Mouse (Mus musculus) intestine, embryonic 15.5 days (tissue): Measurements from ENCODE around the gene Adam12. TPM values are rescaled to one million over a fixed set of nuclear protein-coding genes. Genes with fewer than 3 reads are reported as not detected.

Experiments
- ATAC-seq: fragments of 200-750 bp; cut with Nextera tagmentation; 2 replicates; pipeline ENCODE4 v1.8.0; 2017; ENCODE audit warnings: moderate TSS enrichment, moderate library complexity
- H3K27ac ChIP-seq: fragments of 300-500 bp; sonication (generic); 2 replicates; pipeline ENCODE4 v1.5.1; 2015; ENCODE audit warnings: mild to moderate bottlenecking, inconsistent platforms
- H3K27me3 ChIP-seq: fragments of 300-500 bp; sonication (generic); replicated peaks from 2 replicates; pipeline ENCODE4 v1.6.1; 2015; ENCODE audit warnings: inconsistent platforms
- H3K36me3 ChIP-seq: fragments of 300-500 bp; sonication (generic); 2 replicates; pipeline ENCODE4 v1.6.1; 2015; ENCODE audit warnings: inconsistent platforms
- H3K4me1 ChIP-seq: fragments of 300-500 bp; sonication (generic); replicated peaks from 2 replicates; pipeline ENCODE4 v1.6.1; 2015; ENCODE audit warnings: inconsistent platforms
- H3K4me2 ChIP-seq: fragments of 300-500 bp; sonication (generic); replicated peaks from 2 replicates; pipeline ENCODE4 v1.6.1; 2015; ENCODE audit warnings: mild to moderate bottlenecking, inconsistent platforms
- H3K4me3 ChIP-seq: fragments of 300-500 bp; sonication (generic); replicated peaks from 2 replicates; pipeline ENCODE4 v1.5.1; 2015; ENCODE audit warnings: inconsistent platforms
- H3K9ac ChIP-seq: fragments of 300-500 bp; sonication (generic); 2 replicates; pipeline ENCODE4 v1.6.1; 2015; ENCODE audit warnings: inconsistent platforms
- H3K9me3 ChIP-seq: fragments of 300-500 bp; sonication (generic); 2 replicates; pipeline ENCODE4 v1.6.1; 2016; ENCODE audit warnings: inconsistent platforms
- WGBS: fragments of 180-500 bp; shearing (Covaris S2); methylation state at CpG from one replicate; pipeline ENCODE4 v1.1.7; 2015; 5-methylcytosine and 5-hydroxymethylcytosine counted together
- polyA plus RNA-seq: library from polyadenylated mRNA; unstranded; fragments of >200 nt; fragmentation: Nextera tagmentation; extraction: Ambion mirVana; gene quantifications from 2 replicates; pipeline ENCODE4 v1.2.1, GENCODE M21; 2015

The Adam12 gene
- polyA plus RNA-seq, 1 experiment from 2014 or later = 6.4 TPM

GRCm38 (mm10) chr7:134050371-134050770 is 181.6 kb downstream of the Adam12 start:
- ATAC-seq = no peak

GRCm38 (mm10) chr7:134046376-134046775 is 185.6 kb downstream of the Adam12 start:
- no peak overlapping the region for H3K4me3 ChIP-seq
- no peak overlapping the region for H3K4me2 ChIP-seq
- no peaks in the 10 kb centered on the region for H3K9me3 ChIP-seq
- WGBS = 84% methylated on average over 3 of the region's 3 CpGs
- no peak for ATAC-seq
- H3K9ac ChIP-seq = no peak overlapping the region
- H3K27ac ChIP-seq = no peak overlapping the region
- no peaks in the 10 kb centered on the region for H3K27me3 ChIP-seq
- H3K4me1 ChIP-seq = no peaks in the 10 kb centered on the region
- H3K36me3 ChIP-seq = no peaks in the 10 kb centered on the region

More at GRCm38 (mm10) chr7:134050371-134050770, 181.6 kb downstream of the Adam12 start:
- Histone ChIP-seq H3K4me1 (0 out of 2 replicates have a peak, but pooled peaks cover 3% of the 10 kb centered on the region), H3K36me3 (no peaks in the 10 kb centered on the region), H3K4me3 (no peak overlapping the region), H3K9me3 (no peaks in the 10 kb centered on the region), H3K27ac (no peak overlapping the region), H3K9ac (no peak overlapping the region), H3K27me3 (no peaks in the 10 kb centered on the region), H3K4me2 (no peak overlapping the region)
- 70% methylated on average over 1 of the region's 1 CpGs for WGBS

GRCm38 (mm10) chr7:134043576-134043975 is 188.4 kb downstream of the Adam12 start:
- Histone ChIP-seq H3K4me3 (no peak overlapping the region), H3K36me3 (no peaks in the 10 kb centered on the region), H3K4me2 (no peak overlapping the region), H3K27ac (no peak overlapping the region), H3K4me1 (no peaks in the 10 kb centered on the region), H3K27me3 (no peaks in the 10 kb centered on the region), H3K9me3 (no peaks in the 10 kb centered on the region), H3K9ac (no peak overlapping the region)
- ATAC-seq = no peak

- Histone ChIP-seq H3K27ac (no peak overlapping the region), H3K36me3 (no peaks in the 10 kb centered on the region), H3K9ac (no peak overlapping the region), H3K27me3 (no peaks in the 10 kb centered on the region), H3K4me1 (no peaks in the 10 kb centered on the region), H3K9me3 (no peaks in the 10 kb centered on the region), H3K4me2 (no peak overlapping the region), H3K4me3 (no peak overlapping the region)
- no peak for ATAC-seq
Measured at GRCm38 (mm10) chr7:134042614-134043013, 189.3 kb downstream of the Adam12 start.

GRCm38 (mm10) chr7:134033939-134034338 is 198.0 kb downstream of the Adam12 start:
- no peak for ATAC-seq
- H3K36me3 ChIP-seq = no peaks in the 10 kb centered on the region
- H3K4me3 ChIP-seq = no peak overlapping the region
- H3K9me3 ChIP-seq = no peaks in the 10 kb centered on the region
- H3K27ac ChIP-seq = no peak overlapping the region
- no peak overlapping the region for H3K4me2 ChIP-seq
- 0 out of 2 replicates have a peak, but pooled peaks cover 6% of the 10 kb centered on the region for H3K4me1 ChIP-seq
- H3K27me3 ChIP-seq = no peaks in the 10 kb centered on the region
- H3K9ac ChIP-seq = no peak overlapping the region
- WGBS = 83% methylated on average over 2 of the region's 2 CpGs

- WGBS = 18% methylated on average over 6 of the region's 6 CpGs
Measured at GRCm38 (mm10) chr7:134032959-134033366, 199.0 kb downstream of the Adam12 start.

GRCm38 (mm10) chr7:134031787-134032186 is 200.2 kb downstream of the Adam12 start:
- Histone ChIP-seq H3K9ac (no peak overlapping the region), H3K4me3 (no peak overlapping the region), H3K27ac (no peak overlapping the region), H3K9me3 (no peaks in the 10 kb centered on the region), H3K4me2 (no peak overlapping the region), H3K27me3 (no peaks in the 10 kb centered on the region), H3K36me3 (no peaks in the 10 kb centered on the region), H3K4me1 (peaks cover 6% of the 10 kb centered on the region; the same call in 1 of the 2 replicates)
- 92% methylated on average over 6 of the region's 6 CpGs for WGBS
- no peak for ATAC-seq

More at GRCm38 (mm10) chr7:134032959-134033366, 199.0 kb downstream of the Adam12 start:
- H3K9me3 ChIP-seq = no peaks in the 10 kb centered on the region
- no peak overlapping the region for H3K27ac ChIP-seq
- H3K4me1 ChIP-seq = 0 out of 2 replicates have a peak, but pooled peaks cover 6% of the 10 kb centered on the region
- H3K9ac ChIP-seq = no peak overlapping the region
- no peak overlapping the region for H3K4me3 ChIP-seq
- no peaks in the 10 kb centered on the region for H3K27me3 ChIP-seq
- peak; percentile 77 for ATAC-seq
- no peak overlapping the region for H3K4me2 ChIP-seq
- H3K36me3 ChIP-seq = no peaks in the 10 kb centered on the region

GRCm38 (mm10) chr7:134031256-134031655 is 200.7 kb downstream of the Adam12 start:
- Histone ChIP-seq H3K36me3 (no peaks in the 10 kb centered on the region), H3K4me2 (no peak overlapping the region), H3K9ac (no peak overlapping the region), H3K27ac (no peak overlapping the region), H3K27me3 (no peaks in the 10 kb centered on the region), H3K4me1 (peaks cover 6% of the 10 kb centered on the region; the same call in 1 of the 2 replicates), H3K4me3 (no peak overlapping the region), H3K9me3 (no peaks in the 10 kb centered on the region)
- ATAC-seq = no peak
- 60% methylated on average over 2 of the region's 2 CpGs for WGBS

- no peak overlapping the region for H3K4me3 ChIP-seq
- H3K9me3 ChIP-seq = no peaks in the 10 kb centered on the region
- no peaks in the 10 kb centered on the region for H3K36me3 ChIP-seq
- no peak overlapping the region for H3K27ac ChIP-seq
- 67% methylated on average over 7 of the region's 7 CpGs for WGBS
- no peaks in the 10 kb centered on the region for H3K27me3 ChIP-seq
- H3K4me1 ChIP-seq = peaks cover 6% of the 10 kb centered on the region
- no peak for ATAC-seq
- H3K9ac ChIP-seq = no peak overlapping the region
- H3K4me2 ChIP-seq = no peak overlapping the region
Measured at GRCm38 (mm10) chr7:134028281-134028830, 203.6 kb downstream of the Adam12 start.

- 70% methylated on average over 5 of the region's 5 CpGs for WGBS
- Histone ChIP-seq H3K27me3 (no peaks in the 10 kb centered on the region), H3K4me1 (peaks cover 7% of the 10 kb centered on the region), H3K9me3 (no peaks in the 10 kb centered on the region), H3K4me3 (no peak overlapping the region), H3K9ac (no peak overlapping the region), H3K36me3 (no peaks in the 10 kb centered on the region), H3K4me2 (no peak overlapping the region), H3K27ac (peak overlapping the region; percentile 59)
- no peak for ATAC-seq
Measured at GRCm38 (mm10) chr7:134027020-134027415, 204.9 kb downstream of the Adam12 start.

- Histone ChIP-seq H3K4me3 (no peak overlapping the region), H3K9ac (no peak overlapping the region), H3K27ac (peak overlapping the region; percentile 59), H3K36me3 (no peaks in the 10 kb centered on the region), H3K4me1 (peaks cover 7% of the 10 kb centered on the region), H3K4me2 (no peak overlapping the region), H3K9me3 (no peaks in the 10 kb centered on the region), H3K27me3 (no peaks in the 10 kb centered on the region)
- 38% methylated on average over 16 of the region's 16 CpGs for WGBS
- ATAC-seq = peak; percentile 67
Measured at GRCm38 (mm10) chr7:134026200-134027019, 205.5 kb downstream of the Adam12 start.

- Histone ChIP-seq H3K27ac (no peak overlapping the region), H3K4me1 (peaks cover 4% of the 10 kb centered on the region), H3K9ac (no peak overlapping the region), H3K9me3 (no peaks in the 10 kb centered on the region), H3K27me3 (no peaks in the 10 kb centered on the region), H3K4me2 (no peak overlapping the region), H3K36me3 (no peaks in the 10 kb centered on the region), H3K4me3 (no peak overlapping the region)
- ATAC-seq = peak; percentile 87
- 53% methylated on average over 2 of the region's 2 CpGs for WGBS
Measured at GRCm38 (mm10) chr7:134022157-134022885, 209.6 kb downstream of the Adam12 start.
